Mouse (Mus musculus): Measurements from ENCODE around the gene Ctsa. TPM values are rescaled to one million over a fixed set of nuclear protein-coding genes. Genes with fewer than 3 reads are reported as not detected.
A peak's percentile ranks its signal among the peaks of the same experiment; 100 is the strongest.
"Not testable (repeated sequence)": the region's sequence is repeated elsewhere in the genome, so short reads cannot be mapped to it uniquely, and the experiment has no call there.

The Ctsa gene
- polyA plus RNA-seq (2012; rRNA removed) = 195 and 290 TPM in 2 replicates

DNA sequence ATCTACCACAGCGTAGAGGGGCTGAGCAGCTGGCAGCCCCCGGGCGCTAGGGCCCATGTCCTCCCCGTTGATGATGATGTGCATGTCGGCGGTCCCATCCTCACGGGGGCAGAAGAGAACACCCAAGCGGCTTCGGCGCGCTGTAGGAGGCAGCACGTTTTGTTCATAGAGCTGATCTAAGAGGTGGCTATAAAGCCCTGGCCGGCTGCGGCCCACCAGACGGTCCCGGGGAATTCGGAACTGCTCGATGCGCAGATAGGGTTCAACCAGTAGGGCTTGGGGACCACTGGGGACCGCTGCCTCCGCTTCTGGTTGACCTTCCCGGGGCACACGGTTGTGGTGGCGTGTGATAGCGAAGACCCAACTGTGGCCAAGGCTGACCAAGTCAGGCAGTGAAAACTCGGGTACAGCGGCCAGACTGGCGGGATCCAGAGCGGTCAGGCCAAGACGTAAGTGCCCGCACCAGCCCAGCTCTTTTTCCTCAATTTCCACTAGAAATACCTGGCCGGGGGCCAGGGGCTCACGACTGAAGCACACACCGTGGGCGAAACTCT lies at the start of gene Ctsa:
Gene Ctsa, plus strand, starts transcription at position 126 of the 554 bp plus-strand sequence.
- WGBS = under 1% methylated on average over 35 of the region's 35 CpGs

DNA sequence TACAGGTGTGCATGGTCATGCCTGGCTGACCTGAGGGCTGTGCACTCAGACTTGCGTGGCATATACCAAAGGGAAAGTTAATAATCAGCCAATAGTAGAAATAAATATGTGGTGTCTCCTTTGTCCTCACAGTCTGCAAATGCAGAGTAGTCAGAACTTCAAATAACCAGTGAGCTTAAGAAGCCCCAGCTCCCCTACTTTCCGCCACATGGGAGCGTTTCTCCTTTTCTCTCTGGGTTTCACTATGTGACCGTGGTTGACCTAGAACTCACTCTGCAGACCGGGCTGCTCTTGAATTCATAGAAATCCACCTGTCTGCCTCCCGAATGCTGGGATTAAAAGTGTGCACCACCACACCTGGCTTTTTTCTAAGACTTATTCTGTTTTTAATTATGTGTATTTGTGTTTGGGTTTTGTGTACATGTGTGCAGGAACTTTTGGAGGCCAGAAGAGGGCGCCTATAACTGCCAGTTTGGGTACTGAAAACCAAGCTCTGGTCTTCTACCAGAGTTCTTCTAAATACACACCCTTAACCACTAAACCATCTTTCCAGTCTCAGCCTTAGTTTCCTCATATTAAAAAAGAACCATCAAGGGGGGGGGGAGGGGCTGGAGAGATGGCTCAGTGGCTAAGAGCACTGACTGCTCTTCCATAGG lies 48.6 kb upstream of the Ctsa start:
- no peak for DNase-seq (ENCODE audit: low read depth, low spot score)
- WGBS = 74% methylated on average over 7 of the region's 7 CpGs

More for the DNA sequence above, at the start of gene Ctsa:
- DNase-seq (ENCODE audit: low read depth, low spot score) = no peak

DNA sequence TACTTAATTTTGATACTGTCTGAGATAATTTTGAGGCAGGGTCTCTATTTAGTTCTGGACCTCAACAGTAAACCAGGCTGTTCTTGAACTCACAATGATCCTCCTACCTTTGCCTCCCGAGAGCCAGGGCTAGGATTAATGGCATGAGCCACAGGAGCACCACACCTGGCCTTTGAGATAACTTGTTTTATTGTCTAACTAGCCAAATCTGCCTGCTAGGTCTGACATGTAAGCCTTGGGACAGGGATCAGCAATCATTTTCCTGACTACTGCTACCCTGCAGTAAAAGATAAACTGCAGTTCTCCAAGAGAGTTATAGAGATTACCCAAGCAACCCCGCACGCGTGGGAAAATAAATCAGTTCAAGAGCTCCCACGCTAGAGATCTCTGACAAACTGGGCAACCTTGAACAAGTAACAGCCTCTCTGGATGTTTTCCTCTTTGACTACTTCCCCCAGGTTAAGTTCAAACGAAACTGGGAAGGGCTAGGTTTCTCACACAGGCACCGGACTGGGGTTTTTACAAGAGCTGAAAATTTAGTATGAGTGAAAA lies 47.7 kb upstream of the Ctsa start:
- WGBS = 2% methylated on average over 7 of the region's 7 CpGs
- DNase-seq (ENCODE audit: low read depth, low spot score) = no peak

DNA sequence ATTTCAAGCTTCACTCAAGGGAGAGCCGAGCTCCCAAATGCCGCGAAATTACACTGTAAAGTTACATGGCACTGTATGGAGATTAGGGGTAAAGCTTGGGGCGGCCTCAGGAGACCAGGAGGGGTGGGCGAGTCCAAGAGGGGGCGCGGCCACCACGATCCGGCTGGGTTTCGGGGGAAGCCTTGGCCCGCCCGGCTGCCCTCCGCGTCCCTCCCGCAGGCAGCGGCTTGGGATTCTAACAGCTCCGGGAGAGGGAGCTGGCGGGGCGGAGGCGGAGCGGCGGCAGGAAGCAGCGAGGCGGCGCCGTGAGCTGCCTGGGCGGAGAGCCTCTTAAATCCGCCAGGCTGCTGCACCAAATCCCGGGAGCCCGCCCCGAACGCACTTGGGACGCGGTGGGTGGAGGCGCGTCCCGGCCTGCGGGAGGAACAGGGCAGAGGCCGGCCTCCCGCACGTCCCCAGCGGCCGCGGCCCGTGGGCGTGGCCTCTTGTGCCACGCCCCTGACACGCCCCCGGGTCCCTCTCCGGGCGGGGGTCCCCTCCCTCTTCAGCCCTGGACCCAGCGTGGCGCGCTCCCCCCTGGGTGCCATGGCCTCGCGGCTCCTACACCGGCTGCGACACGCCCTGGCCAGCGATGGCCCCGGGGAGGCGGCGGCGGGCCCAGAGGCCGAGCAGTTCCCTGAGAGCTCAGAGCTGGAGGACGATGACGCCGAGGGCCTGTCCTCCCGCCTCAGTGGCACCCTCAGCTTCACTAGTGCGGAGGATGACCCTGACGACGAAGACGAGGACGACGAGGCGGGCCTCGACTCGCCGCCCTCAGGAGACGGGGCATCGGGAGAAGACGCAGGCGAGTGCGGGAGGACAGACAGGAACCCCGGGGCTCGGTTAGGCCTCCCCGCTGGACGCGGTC lies 46.9 kb upstream of the Ctsa start, which contains the start of gene Snx21:
Gene Snx21, plus strand, starts transcription at position 343 of the 907 bp plus-strand sequence.
- DNase-seq (ENCODE audit: low read depth, low spot score) = peak; percentile 77
- under 1% methylated on average over 89 of the region's 89 CpGs for WGBS

DNA sequence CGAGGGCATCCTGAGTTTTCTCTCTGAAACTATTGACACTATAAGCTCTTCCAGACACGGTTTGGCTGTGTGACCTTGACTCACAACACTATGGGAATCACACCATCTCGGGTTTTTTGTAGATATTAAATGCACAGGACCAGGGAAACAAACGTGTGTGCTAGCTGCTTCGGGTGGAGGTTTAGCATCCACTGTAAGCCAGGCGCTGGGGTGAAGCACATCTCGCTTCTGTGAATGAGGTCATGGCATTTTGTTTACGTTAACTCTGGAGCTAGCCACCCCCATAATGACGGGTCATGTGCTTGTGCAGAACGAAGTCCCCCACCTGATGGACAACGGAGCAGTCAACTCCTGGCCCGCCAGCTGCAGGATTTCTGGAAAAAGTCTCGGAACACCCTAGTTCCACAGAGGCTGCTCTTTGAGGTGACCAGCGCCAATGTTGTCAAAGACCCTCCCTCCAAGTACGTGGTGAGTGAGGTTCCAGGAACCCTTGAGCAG lies 46.2 kb upstream of the Ctsa start:
- DNase-seq (ENCODE audit: low read depth, low spot score) = no peak
- WGBS = 18% methylated on average over 15 of the region's 15 CpGs

DNA sequence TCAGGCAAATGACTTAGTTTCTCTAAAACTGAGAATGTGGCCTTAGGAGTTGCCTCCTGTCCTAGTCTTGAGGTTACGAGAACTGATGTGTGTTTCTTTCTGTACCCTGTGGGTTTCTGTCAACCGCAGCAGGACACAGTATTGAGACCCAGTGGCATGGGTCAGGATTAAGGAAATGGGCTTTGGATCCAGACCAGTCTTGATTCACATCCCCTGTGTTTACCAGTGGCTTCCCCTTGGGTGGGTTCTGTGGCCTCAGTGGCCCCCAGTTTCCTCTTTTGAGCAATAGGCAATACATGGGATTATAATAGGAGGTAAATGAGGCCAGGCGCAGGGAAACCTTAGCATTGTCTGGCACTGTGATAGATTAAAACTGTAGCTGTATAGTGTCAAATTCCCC lies 45.6 kb upstream of the Ctsa start:
- no peak for DNase-seq (ENCODE audit: low read depth, low spot score)
- 78% methylated on average over 3 of the region's 3 CpGs for WGBS

DNA sequence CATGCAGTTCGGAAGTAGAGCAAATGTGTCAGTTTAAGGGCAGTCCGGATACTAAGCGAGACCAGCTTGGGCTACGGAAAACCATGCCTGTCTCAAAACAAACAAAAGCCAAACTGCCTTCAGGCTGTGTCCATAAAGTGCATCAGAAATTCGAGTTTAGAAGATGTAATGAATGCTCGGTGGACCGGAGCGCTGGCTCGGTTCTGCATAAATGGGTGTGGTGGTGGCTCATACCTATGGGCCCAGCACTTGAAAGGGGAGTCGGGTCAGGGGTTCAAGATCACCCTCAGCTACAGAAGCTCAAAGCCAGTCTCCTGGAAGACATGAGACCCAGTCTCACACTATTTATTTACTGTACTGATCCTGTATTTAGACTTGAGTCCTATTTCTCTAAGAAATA lies 44.9 kb upstream of the Ctsa start:
- no peak for DNase-seq (ENCODE audit: low read depth, low spot score)
- 65% methylated on average over 10 of the region's 10 CpGs for WGBS

DNA sequence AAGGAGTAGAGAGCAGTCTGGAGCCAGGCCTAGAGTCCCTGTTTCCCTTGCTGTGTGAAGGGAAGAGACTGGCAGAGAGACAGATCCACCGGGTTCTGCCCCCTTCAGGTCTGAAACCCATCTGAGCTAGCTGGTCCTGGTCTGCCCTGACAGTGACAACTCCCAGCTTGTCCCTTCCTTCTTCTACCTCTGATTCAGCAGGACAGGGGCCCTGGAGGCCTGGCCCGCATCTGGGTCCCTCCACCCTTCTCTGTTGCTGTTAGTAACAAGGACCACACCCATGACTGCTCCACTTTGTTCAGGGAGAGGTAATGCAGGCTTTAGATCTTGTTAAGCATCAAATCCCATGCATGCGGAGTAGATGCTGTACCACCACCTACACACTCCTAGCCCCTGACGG lies 44.3 kb upstream of the Ctsa start:
- 66% methylated on average over 4 of the region's 4 CpGs for WGBS
- no peak for DNase-seq (ENCODE audit: low read depth, low spot score)

DNA sequence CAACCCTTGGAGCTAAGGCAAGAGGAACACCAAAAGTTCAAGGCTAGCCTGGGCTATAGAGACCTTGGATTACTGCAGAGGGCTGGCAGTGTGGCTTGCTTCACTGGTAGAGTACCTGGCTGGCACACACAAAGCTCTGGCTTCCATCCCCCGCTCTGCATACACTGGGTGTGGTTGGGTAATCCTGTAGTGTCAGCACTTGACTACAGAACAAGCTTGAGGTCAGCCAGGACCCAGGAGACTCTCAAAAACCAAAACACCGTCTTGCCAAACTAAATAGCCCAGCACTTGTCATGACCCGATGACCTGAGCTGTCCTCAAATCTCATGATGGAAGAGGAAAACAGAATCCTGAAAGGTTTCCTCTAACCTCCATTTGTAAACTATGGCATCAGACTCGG lies 42.2 kb upstream of the Ctsa start:
- WGBS = 58% methylated on average over 4 of the region's 4 CpGs
- DNase-seq (ENCODE audit: low read depth, low spot score) = no peak

DNA sequence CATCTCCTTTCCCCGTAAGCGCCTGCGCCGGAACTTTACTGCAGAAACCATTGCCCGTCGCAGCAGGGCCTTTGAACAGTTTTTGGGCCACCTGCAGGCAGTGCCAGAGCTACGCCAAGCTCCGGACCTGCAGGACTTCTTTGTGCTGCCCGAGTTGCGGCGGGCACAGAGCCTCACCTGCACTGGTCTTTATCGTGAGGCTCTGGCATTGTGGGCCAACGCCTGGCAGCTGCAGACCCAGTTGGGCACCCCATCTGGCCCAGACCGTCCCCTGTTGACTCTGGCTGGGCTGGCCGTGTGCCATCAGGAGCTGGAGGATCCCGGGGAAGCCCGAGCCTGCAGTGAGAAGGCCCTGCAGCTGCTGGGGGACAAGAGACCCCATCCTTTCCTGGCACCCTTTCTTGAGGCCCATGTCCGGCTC lies 40.8 kb upstream of the Ctsa start:
- no peak for DNase-seq (ENCODE audit: low read depth, low spot score)
- 86% methylated on average over 18 of the region's 18 CpGs for WGBS

DNA sequence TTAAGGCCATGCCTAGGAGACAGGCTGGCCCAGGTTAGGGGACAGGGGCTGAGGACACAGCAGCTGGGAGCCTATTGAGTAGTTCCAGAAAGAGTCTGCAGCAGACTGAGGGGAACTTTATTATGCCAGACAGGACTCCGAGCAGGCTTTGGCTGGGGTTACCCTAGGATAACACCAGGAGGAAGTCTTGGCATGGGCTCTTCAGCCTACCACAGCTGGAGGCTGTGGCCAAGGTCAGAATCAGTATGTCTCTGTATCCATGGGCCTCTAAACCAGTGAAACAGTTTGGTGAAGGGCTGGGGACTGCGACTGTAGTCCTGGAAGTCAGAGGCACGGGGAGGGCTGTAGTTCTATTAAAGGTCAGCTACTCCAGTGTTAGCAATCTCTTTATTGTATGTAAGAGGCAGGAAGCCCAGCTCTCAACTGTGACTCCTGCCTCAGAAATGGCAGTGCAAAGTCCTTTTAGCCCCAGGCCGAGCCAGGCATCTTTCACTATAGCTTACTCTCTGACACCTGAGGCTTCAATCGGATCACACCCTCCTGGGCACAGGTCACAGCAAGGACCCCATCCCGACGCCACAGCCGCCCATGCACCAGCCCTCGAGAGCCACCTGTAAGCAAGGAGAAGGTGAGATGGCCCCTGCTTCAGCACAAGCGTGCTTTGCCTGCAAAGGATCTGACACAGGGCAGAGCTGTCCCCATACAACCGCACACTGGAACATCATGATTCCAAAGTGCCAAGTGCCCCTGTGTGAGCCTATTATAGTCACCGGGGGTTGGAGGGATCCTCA lies 40.1 kb upstream of the Ctsa start:
- WGBS = 89% methylated on average over 12 of the region's 12 CpGs
- DNase-seq (ENCODE audit: low read depth, low spot score) = no peak

DNA sequence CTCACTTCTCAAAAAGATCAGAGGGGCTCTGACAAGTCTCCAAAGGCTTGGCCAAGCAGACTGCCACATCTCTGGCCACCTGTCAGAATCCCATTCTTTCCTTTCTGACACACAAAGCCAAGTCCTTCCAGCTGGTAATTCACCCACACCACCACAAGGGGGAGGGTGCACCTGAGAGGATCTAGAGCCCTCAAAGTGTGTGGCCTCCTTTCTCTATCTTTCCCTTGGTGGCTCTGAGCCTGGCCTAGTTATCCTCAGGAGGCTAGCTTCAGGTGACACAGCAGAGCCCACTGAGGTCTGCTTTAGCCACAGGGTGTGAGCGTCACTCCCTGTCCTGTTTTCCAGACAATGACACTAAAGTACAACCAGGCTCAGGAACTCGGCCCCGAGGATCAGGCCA lies 39.4 kb upstream of the Ctsa start:
- WGBS = 77% methylated on average over 3 of the region's 3 CpGs
- DNase-seq (ENCODE audit: low read depth, low spot score) = no peak

DNA sequence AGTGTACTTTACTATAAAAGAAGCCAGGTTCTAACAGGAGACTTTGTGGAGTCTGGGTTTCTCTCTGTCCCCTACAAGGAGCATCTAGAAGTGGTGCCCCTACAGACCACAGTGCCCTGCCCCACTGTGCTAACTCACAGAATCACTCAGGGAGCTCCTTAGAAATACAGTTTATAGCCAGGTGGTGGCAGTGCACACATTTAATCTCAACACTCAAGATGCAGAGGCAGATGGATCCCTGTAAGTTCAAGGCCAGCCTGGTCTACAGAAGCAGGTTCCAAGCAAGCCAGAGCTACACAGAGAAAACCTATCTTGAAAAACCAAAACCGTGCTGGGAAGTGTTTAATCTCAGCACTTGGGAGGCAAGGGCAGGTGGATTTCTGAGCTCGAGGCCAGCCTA lies 38.9 kb upstream of the Ctsa start:
- 92% methylated on average over 2 of the region's 2 CpGs for WGBS

DNA sequence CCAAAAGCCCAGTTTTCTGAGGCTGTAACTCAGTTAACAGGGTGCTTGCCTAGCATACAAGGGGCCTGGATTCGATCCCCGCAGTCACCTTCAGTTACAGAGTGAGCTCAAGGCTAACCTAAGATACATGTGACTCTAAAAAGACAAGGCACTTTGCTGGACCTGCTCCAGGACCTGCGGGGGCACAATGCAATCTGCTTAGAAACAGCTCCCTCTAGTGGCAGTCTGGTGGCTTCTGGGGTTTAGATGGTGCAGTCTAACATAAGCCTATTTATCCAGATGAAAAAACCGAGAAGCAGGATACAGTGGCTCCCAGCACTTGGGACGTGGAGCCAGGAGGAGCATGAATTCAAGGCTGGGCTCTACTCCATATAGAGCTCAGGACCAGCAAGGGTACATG lies 38.4 kb upstream of the Ctsa start:
- DNase-seq (ENCODE audit: low read depth, low spot score) = no peak
- 16% methylated on average over 5 of the region's 5 CpGs for WGBS

More for the DNA sequence above, 38.9 kb upstream of the Ctsa start:
- no peak for DNase-seq (ENCODE audit: low read depth, low spot score)

DNA sequence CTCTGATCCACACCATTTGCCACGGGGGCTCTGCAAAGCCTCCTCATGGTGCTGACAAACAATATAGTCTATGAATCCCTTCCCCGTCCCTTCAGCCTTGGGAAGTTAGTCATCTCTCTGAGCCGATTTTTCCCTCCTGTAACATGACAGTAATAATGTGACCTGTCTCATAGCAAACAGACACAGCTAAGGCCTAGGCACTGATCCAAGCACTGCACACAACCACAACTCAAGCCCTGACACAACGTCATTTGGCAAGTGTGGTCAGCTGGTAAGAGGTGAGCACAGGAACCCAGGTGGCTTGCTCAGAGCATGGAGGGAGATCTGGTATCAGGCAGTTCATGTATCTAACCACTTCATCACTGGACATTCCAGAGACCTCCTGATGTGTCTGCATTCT lies 36.8 kb upstream of the Ctsa start:
- 68% methylated on average over 4 of the region's 4 CpGs for WGBS
- no peak for DNase-seq (ENCODE audit: low read depth, low spot score)

DNA sequence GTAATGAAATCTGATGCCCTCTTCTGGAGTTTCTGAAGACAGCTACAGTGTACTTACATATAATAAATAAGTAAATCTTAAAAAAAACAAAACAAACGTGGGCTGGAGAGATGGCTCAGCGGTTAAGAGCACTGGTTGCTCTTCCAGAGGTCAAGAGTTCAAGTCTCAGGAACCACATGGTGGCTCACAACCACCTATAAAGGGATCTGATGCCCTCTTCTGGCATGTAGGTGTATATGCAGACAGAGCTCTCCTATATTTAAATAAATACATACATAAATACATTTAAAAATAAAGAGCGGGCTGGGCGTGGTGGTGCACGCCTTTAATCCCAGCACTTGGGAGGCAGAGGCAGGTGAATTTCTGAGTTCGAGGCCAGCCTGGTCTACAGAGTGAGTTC lies 34.1 kb upstream of the Ctsa start:
- DNase-seq (ENCODE audit: low read depth, low spot score) = not testable (repeated sequence)
- 57% methylated on average over 6 of the region's 6 CpGs for WGBS

DNA sequence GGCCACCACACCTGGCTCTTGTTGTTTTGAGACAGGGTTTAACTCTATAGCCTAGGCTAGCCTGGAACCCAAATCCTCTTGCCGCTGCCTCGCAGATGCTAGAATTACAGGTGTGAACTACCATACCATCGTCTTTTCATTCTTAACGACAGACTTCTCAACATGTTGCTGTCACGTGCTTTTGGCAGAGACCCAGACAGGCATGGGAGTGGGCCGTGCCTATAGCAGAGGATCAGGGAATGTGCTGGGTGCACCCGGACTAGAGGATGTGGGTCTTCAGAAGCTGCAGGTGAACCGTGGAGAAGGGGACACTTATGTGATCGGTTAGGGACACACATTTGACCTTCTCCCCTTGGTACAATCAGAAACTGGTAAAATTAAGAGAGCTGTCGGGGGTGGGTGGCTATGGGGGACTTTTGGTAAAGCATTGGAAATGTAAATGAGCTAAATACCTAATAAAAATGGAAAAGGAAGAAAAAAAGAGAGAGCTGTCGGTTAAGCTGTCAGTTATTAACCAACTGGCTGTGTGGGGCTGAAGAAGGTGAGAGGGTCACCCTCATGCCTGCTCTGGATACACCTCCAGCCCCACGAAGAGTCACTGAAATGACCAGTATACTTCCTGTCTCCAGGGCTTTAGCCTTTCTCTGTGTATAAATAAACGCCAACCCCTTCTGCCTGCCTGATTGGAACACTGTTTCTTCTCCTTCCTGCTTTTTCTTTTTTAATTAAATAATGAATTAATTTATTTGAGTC lies 32.2 kb upstream of the Ctsa start:
- WGBS = 82% methylated on average over 13 of the region's 13 CpGs
- DNase-seq (ENCODE audit: low read depth, low spot score) = no peak

DNA sequence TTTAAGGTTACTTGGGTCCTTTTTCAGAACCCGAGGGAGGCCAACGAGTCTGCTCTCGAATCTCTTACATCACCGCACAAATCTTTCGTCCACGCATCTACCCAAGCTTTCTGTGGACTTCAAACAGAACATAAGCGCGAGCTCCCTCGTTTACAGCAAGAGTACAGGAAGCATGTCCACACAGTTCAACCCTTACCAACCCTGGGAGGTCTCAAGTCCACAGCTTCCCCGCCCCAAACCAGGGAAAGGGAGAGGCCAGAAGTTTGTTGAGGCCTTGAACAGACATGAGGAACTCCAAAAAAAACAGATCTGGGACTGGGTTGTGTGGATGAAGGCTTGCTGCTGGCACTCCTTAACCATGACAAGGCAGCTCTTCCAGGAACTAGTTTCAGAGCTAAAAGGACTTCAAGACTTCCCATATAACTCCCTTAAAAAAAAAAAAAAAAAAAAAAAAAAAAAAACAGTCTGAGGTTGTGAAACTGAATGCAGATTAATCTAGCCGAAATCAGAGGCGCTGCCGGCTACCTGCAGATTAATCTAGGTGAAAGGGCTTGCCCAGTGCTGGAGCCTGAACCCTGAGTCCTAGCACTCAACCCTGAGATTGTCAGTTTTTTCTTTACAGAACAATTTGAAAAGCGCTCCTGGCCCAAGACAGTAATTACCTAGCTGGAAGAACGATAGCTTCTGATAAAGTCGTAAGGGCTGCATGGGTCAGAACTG lies 29.3 kb upstream of the Ctsa start:
- no peak for DNase-seq (ENCODE audit: low read depth, low spot score)
- 38% methylated on average over 16 of the region's 16 CpGs for WGBS
